Mouse (Mus musculus) heart, adult 2 months (tissue): ENCODE data around the gene Mfn1. TPM values are rescaled to one million over a fixed set of nuclear protein-coding genes. Genes with fewer than 3 reads are reported as not detected.
A peak's percentile ranks its signal among the peaks of the same experiment; 100 is the strongest.

ENCODE experiments used
- DNase-seq, 2 experiments: peaks; one replicate each; pipeline ENCODE4 v3.0.0; 2021
- H3K27ac ChIP-seq: fragments of 200-600 bp; 2 replicates; pipeline ENCODE4 v1.8.1; 2022
- H3K27me3 ChIP-seq: fragments of 200-500 bp; 2 replicates; pipeline ENCODE4 v1.6.1; 2012; ENCODE audit warnings: mild to moderate bottlenecking, low read length, inconsistent platforms, mixed read lengths; ENCODE audit not compliant: control insufficient read depth, insufficient read depth
- H3K36me3 ChIP-seq: fragments of 200-500 bp; 2 replicates; pipeline ENCODE4 v1.6.1; 2012; ENCODE audit warnings: low read length, inconsistent platforms; ENCODE audit not compliant: control insufficient read depth, insufficient read depth
- H3K4me1 ChIP-seq: fragments of 200-500 bp; 2 replicates; pipeline ENCODE4 v1.6.1; 2011; ENCODE audit warnings: low read length; ENCODE audit not compliant: control insufficient read depth, insufficient read depth
- H3K4me3 ChIP-seq: fragments of 200-600 bp; 2 replicates; pipeline ENCODE4 v1.8.1; 2022
- H3K79me2 ChIP-seq: fragments of 200-500 bp; replicated peaks from 2 replicates; pipeline ENCODE4 v1.6.1; 2012; ENCODE audit warnings: mild to moderate bottlenecking, inconsistent platforms, low read length, moderate library complexity, mixed read lengths; ENCODE audit not compliant: control insufficient read depth, insufficient read depth
- H3K9ac ChIP-seq: fragments of 200-500 bp; 2 replicates; pipeline ENCODE4 v1.6.1; 2012; ENCODE audit warnings: low read depth, mild to moderate bottlenecking, control low read depth, inconsistent platforms, low read length, mixed read lengths
- CTCF ChIP-seq: fragments of 200-600 bp; IDR thresholded peaks from 2 replicates; pipeline ENCODE4 v1.8.1; 2022; ENCODE audit warnings: antibody characterized with exemption, mild to moderate bottlenecking, moderate library complexity
- EP300 ChIP-seq: fragments of 200-500 bp; IDR thresholded peaks from 2 replicates; pipeline ENCODE4 v1.6.1; 2011; ENCODE audit warnings: low read depth, low read length, control low read depth; ENCODE audit not compliant: insufficient read depth
- POLR2A ChIP-seq: fragments of 200-500 bp; IDR thresholded peaks from 2 replicates; pipeline ENCODE4 v1.6.1; 2011; ENCODE audit warnings: mild to moderate bottlenecking, low read depth, low read length, control low read depth; ENCODE audit not compliant: insufficient read depth
- WGBS: fragments of 180-500 bp; shearing (Covaris S2); methylation state at CpG from one replicate; pipeline ENCODE4 v1.1.7; 2018; 5-methylcytosine and 5-hydroxymethylcytosine counted together
- intact Hi-C: fragments of 180-260 bp; cut with DNase I; formaldehyde crosslinking; loops from one replicate; pipeline ENCODE4 v1.15.1; 2025
- polyA plus RNA-seq: library from polyadenylated mRNA; depleted of rRNA; stranded (reverse); fragments of >200 nt; gene quantifications from 2 replicates; pipeline ENCODE4 v1.2.3, GENCODE M21; 2012
- total RNA-seq, 2 experiments: library from RNA; stranded (reverse); gene quantifications; 2 replicates each; pipeline ENCODE4 v1.2.3; 2021

Mfn1 gene
- total and polyA plus RNA-seq, 3 experiments = 80.0 to 501 (median 384) TPM

DNA sequence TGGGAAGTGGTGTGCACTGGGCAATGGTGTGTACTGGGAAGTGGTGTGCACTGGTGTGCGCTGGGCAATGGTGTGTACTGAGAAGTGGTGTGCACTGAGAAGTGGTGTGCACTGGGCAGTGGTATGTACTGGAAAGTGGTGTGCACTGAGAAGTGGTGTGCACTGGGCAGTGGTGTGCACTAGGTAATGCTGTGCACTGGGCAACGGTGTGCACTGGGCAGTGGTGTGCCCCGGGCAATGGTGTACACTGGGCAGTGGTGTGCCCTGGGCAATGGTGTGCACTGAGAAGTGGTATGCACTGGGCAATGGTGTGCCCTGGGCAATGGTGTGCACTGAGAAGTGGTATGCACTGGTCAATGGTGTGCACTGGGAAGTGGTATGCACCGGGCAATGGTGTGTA is 80.0 kb downstream of the Mfn1 start:
- Histone ChIP-seq H3K36me3 (no peaks in the 10 kb centered on the region), H3K9ac (no peak overlapping the region), H3K27me3 (no peaks in the 10 kb centered on the region), H3K27ac (no peak overlapping the region), H3K4me3 (no peak overlapping the region), H3K4me1 (peaks cover 3% of the 10 kb centered on the region), H3K79me2 (peaks cover 2% of the 10 kb centered on the region)
- whole genome bisulfite sequencing = 98% methylated on average over 4 of the region's 4 CpGs
- no peak for DNase-seq
- intact Hi-C loops = no loop called here
- no peak for TF ChIP-seq EP300
- no peak for TF ChIP-seq POLR2A
- no peak for TF ChIP-seq CTCF

DNA sequence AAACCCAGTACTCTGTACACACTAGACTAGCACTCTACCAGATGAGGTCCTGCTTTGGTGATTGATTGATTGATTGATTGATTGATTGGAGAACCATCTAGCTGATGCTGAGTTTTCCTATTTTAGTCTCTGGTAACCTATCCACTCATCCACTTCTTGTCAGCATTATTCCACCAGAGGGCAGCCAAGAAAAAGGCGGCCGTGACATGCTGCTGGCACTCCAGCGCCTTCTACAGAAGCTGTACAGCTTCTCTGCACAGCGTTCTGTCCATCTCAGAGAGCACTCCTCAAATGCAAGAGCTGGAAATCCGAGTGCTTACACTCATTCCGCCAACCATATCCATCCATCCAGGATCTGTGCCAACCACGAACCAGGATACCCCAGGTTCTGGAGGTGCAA is 81.3 kb downstream of the Mfn1 start:
- H3K27me3 ChIP-seq = no peaks in the 10 kb centered on the region
- no peak overlapping the region for H3K27ac ChIP-seq
- H3K79me2 ChIP-seq = peaks cover 2% of the 10 kb centered on the region
- H3K36me3 ChIP-seq = no peaks in the 10 kb centered on the region
- WGBS = 19% methylated on average over 7 of the region's 7 CpGs
- no peak overlapping the region for H3K9ac ChIP-seq
- TF ChIP-seq EP300 = no peak
- peak; percentile 74 for TF ChIP-seq CTCF
- H3K4me1 ChIP-seq = peaks cover 4% of the 10 kb centered on the region
- no peak overlapping the region for H3K4me3 ChIP-seq
- peak; percentile 58 to 60 for DNase-seq
- intact Hi-C loops = loop anchor here (1.0 kb wide), 1 partner anchor 88 kb away; no protein-coding TSS in a partner anchor

DNA sequence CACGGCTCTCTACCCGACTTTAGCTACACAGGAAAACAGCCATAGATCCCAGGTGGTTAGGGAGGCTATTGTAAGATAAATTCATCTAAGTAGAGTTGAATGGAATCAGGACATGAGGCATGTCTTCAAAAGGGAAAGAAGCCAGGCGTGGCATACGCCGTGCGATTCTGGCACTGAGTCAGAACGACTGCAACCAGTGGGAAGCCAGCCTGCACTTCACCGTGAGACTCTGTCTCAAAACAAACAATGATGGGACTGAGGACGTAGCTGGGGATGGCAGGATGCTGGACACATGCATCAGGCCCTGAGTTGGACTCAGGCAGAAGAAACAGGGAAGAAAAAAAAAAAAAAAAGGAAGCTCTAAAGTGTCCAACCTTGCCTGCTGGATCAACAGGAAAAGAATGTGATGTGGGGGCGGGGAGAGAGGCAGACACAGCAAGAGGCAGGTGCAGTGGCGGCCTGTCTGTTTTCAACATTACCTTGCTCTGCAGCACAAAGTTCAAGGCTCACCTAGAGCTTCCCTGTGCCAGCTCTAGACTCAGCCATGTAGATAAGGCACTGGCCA is 82.4 kb downstream of the Mfn1 start:
- TF ChIP-seq CTCF (no peak), POLR2A (no peak), EP300 (no peak)
- peaks cover 4% of the 10 kb centered on the region for H3K4me1 ChIP-seq
- WGBS = 48% methylated on average over 11 of the region's 11 CpGs
- H3K79me2 ChIP-seq = peaks cover 2% of the 10 kb centered on the region
- H3K27ac ChIP-seq = no peak overlapping the region
- H3K4me3 ChIP-seq = no peak overlapping the region
- intact Hi-C loops = no loop called here
- H3K9ac ChIP-seq = no peak overlapping the region
- DNase-seq = peak in 1 of 2 experiments; percentile 14
- no peaks in the 10 kb centered on the region for H3K27me3 ChIP-seq
- H3K36me3 ChIP-seq = no peaks in the 10 kb centered on the region

DNA sequence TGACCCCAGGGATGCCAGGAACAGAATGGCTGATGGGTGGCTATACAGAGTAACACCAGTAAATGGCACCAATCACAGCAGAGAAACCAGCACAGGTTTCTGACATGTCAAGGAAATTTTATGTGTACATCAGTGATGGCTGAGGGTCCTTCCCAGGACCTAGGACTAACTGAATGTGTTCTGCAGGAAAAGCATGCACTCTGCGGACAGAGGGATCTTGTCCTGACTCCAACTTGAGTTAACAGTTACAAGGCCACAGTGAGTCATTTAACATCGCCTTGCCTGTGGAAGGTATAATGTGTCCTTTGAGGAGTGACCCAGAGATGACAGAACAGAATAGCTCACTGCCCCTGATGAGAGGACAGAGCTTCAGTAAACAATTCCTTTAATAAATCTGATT is 85.5 kb downstream of the Mfn1 start:
- Histone ChIP-seq H3K27ac (no peak overlapping the region), H3K79me2 (no peaks in the 10 kb centered on the region), H3K4me3 (no peak overlapping the region; the same call in 1 of the 2 replicates), H3K27me3 (no peaks in the 10 kb centered on the region), H3K9ac (no peak overlapping the region), H3K4me1 (peaks cover 4% of the 10 kb centered on the region), H3K36me3 (no peaks in the 10 kb centered on the region)
- TF ChIP-seq CTCF = no peak
- no peak for TF ChIP-seq EP300
- TF ChIP-seq POLR2A = no peak
- WGBS = 60% methylated on average over 2 of the region's 2 CpGs
- intact Hi-C loops = loop anchor here (5.0 kb wide), 1 partner anchor 53 kb away; no protein-coding TSS in a partner anchor
- no peak for DNase-seq

DNA sequence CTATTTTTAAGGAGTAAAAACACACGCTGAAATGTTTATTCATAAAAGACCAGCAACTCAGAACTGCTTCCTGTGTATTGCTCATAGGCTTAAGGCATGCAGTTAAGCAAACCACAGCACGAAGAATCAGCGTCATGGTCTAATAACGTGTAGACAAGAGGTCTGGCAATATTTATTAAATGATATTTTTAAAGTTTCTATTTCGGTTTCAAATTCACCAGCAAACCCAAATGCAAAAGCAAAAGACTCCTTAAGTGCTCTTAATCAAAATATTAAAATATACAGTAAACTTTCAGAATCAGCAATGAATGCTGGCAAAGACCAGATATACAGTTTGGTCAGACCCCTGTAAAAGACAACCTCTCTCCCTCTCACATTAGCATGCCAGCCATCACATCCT is 86.1 kb downstream of the Mfn1 start:
- H3K27me3 ChIP-seq = no peaks in the 10 kb centered on the region
- H3K4me3 ChIP-seq = peak overlapping the region; percentile 63
- peak overlapping the region; percentile 47; the same call in 1 of the 2 replicates for H3K27ac ChIP-seq
- peaks cover 4% of the 10 kb centered on the region for H3K4me1 ChIP-seq
- H3K9ac ChIP-seq = peak overlapping the region; percentile 98; the same call in 1 of the 2 replicates
- no peaks in the 10 kb centered on the region for H3K36me3 ChIP-seq
- no peaks in the 10 kb centered on the region for H3K79me2 ChIP-seq
- WGBS = 27% methylated on average over 5 of the region's 5 CpGs
- no peak for DNase-seq
- intact Hi-C loops = loop anchor here (5.0 kb wide), 1 partner anchor 52 kb away; no protein-coding TSS in a partner anchor
- no peak for TF ChIP-seq CTCF
- TF ChIP-seq EP300 = no peak
- no peak for TF ChIP-seq POLR2A

DNA sequence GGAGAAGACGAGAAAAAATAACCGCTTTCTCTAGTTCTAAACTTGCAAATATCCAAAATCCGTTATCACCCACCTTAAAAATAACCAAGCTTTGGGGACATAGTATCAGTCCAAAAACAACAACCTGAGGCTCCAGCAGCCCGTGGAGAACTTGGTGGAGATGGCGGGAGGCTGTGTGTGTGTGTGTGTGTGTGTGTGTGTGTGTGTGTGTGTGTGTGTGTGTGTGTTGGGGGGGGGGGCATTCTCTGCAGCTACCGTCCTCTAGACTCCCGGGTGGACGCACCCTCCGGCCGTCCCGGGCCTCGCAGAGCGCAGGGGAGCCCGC is 86.7 kb downstream of the Mfn1 start:
- Histone ChIP-seq H3K27ac (peak overlapping the region; percentile 70), H3K9ac (peak overlapping the region; percentile 98), H3K4me1 (peaks cover 3% of the 10 kb centered on the region), H3K27me3 (no peaks in the 10 kb centered on the region), H3K36me3 (no peaks in the 10 kb centered on the region), H3K4me3 (peak overlapping the region; percentile 63), H3K79me2 (no peaks in the 10 kb centered on the region)
- intact Hi-C loops = loop anchor here (5.0 kb wide), 1 partner anchor 51 kb away; no protein-coding TSS in a partner anchor
- no peak for DNase-seq
- 3% methylated on average over 8 of the region's 14 CpGs for WGBS
- TF ChIP-seq POLR2A (no peak), EP300 (no peak), CTCF (no peak)
